Mouse (Mus musculus) MEL (cell line): ENCODE measurements around the gene Ubox5. TPM values are rescaled to one million over a fixed set of nuclear protein-coding genes. Genes with fewer than 3 reads are reported as not detected.
"Not testable (repeated sequence)": the region's sequence is repeated elsewhere in the genome, so short reads cannot be mapped to it uniquely, and the experiment has no call there.

Experiments used
- DNase-seq: peaks from one replicate; pipeline ENCODE4 v3.0.0; 2011; ENCODE audit warnings: low read depth, low spot score
- H3K27ac ChIP-seq: 2 replicates; pipeline ENCODE4 v1.5.1; 2012; ENCODE audit warnings: low read depth, mild to moderate bottlenecking, control low read depth, low read length, moderate library complexity; ENCODE audit not compliant: control insufficient read depth
- H3K27me3 ChIP-seq, 2 experiments: fragments of 150-350 bp in 1 of 2; sonication (generic) in 1 of 2; 2 replicates each; pipeline ENCODE4 v1.6.1; 2012; ENCODE audit warnings: low read length in 2 of 2, mild to moderate bottlenecking in 2 of 2, improper control_type of control experiment in 1 of 2, moderate library complexity in 1 of 2; ENCODE audit not compliant: insufficient read depth in 2 of 2, control insufficient read depth in 1 of 2
- H3K36me3 ChIP-seq, 2 experiments: 2 replicates each; pipeline ENCODE4 v1.6.1; 2012 to 2014; ENCODE audit warnings: low read length in 2 of 2, improper control_type of control experiment in 1 of 2, inconsistent platforms in 1 of 2, mild to moderate bottlenecking in 1 of 2; ENCODE audit not compliant: insufficient read depth in 2 of 2, control insufficient read depth in 1 of 2
- H3K4me1 ChIP-seq, 2 experiments: fragments of 150-350 bp in 1 of 2; sonication (generic) in 1 of 2; 2 replicates each; pipeline ENCODE4 v1.6.1; 2012; ENCODE audit warnings: low read length in 2 of 2, improper control_type of control experiment in 1 of 2, mild to moderate bottlenecking in 1 of 2; ENCODE audit not compliant: insufficient read depth in 2 of 2, control insufficient read depth in 1 of 2
- H3K4me3 ChIP-seq, 2 experiments: fragments of 150-350 bp in 1 of 2; sonication (generic) in 1 of 2; 2 replicates each; pipeline ENCODE4 v1.5.1; 2012; ENCODE audit warnings: low read depth in 2 of 2, low read length in 2 of 2, mild to moderate bottlenecking in 2 of 2, moderate library complexity in 2 of 2, control low read depth in 1 of 2, improper control_type of control experiment in 1 of 2; ENCODE audit not compliant: control insufficient read depth in 1 of 2, insufficient read depth in 1 of 2
- H3K79me2 ChIP-seq: 2 replicates; pipeline ENCODE4 v1.6.1; 2012; ENCODE audit warnings: mild to moderate bottlenecking, low read length, moderate library complexity; ENCODE audit not compliant: control insufficient read depth, poor library complexity, insufficient read depth
- H3K9ac ChIP-seq: 2 replicates; pipeline ENCODE4 v1.6.1; 2012; ENCODE audit warnings: low read depth, mild to moderate bottlenecking, control low read depth, low read length, moderate library complexity; ENCODE audit not compliant: control insufficient read depth, poor library complexity, severe bottlenecking
- H3K9me3 ChIP-seq: fragments of 150-350 bp; sonication (generic); replicated peaks from 2 replicates; pipeline ENCODE4 v1.6.1; 2012; ENCODE audit warnings: mild to moderate bottlenecking, low read length, improper control_type of control experiment, moderate library complexity; ENCODE audit not compliant: insufficient read depth
- BHLHE40 ChIP-seq: IDR thresholded peaks from 2 replicates; pipeline ENCODE4 v1.6.1; 2012; ENCODE audit warnings: low read depth, mild to moderate bottlenecking, inconsistent platforms, low read length, improper control_type of control experiment, borderline replicate concordance
- CHD1 ChIP-seq: IDR thresholded peaks from 2 replicates; pipeline ENCODE4 v1.6.1; 2012; ENCODE audit warnings: low read depth, mild to moderate bottlenecking, inconsistent platforms, low read length, improper control_type of control experiment
- CTCF ChIP-seq, 3 experiments: IDR thresholded peaks in 2 of 3; conservative IDR thresholded peaks in 1 of 3; 2 replicates each; pipeline ENCODE4 v1.5.1; 2011 to 2012; ENCODE audit warnings: low read length in 3 of 3, low read depth in 2 of 3, mild to moderate bottlenecking in 2 of 3, improper control_type of control experiment in 1 of 3, inconsistent platforms in 1 of 3, mixed read lengths in 1 of 3, moderate library complexity in 1 of 3; ENCODE audit not compliant: control insufficient read depth in 1 of 3, insufficient read depth in 1 of 3, poor library complexity in 1 of 3, severe bottlenecking in 1 of 3
- E2F4 ChIP-seq: IDR thresholded peaks from 2 replicates; pipeline ENCODE4 v1.6.1; 2011; ENCODE audit warnings: low read depth, low read length, improper control_type of control experiment, borderline replicate concordance
- GATA1 ChIP-seq: IDR thresholded peaks from 2 replicates; pipeline ENCODE4 v1.6.1; 2011; ENCODE audit warnings: low read depth, low read length, improper control_type of control experiment
- HCFC1 ChIP-seq: IDR thresholded peaks from 2 replicates; pipeline ENCODE4 v1.6.1; 2012; ENCODE audit warnings: low read depth, mild to moderate bottlenecking, inconsistent platforms, low read length, improper control_type of control experiment, moderate library complexity
- JUND ChIP-seq: IDR thresholded peaks from 2 replicates; pipeline ENCODE4 v1.6.1; 2011; ENCODE audit warnings: low read depth, mild to moderate bottlenecking, improper control_type of control experiment, low read length
- MAFK ChIP-seq: IDR thresholded peaks from 2 replicates; pipeline ENCODE4 v1.6.1; 2011; ENCODE audit warnings: low read depth, mild to moderate bottlenecking, low read length, improper control_type of control experiment, borderline replicate concordance
- MAX ChIP-seq: IDR thresholded peaks from 2 replicates; pipeline ENCODE4 v1.6.1; 2011; ENCODE audit warnings: low read length, improper control_type of control experiment
- MAZ ChIP-seq: IDR thresholded peaks from 2 replicates; pipeline ENCODE4 v1.6.1; 2012; ENCODE audit warnings: low read depth, mild to moderate bottlenecking, inconsistent platforms, low read length, improper control_type of control experiment
- MXI1 ChIP-seq: IDR thresholded peaks from 2 replicates; pipeline ENCODE4 v1.6.1; 2011; ENCODE audit warnings: mild to moderate bottlenecking, low read depth, low read length, improper control_type of control experiment
- MYB ChIP-seq: IDR thresholded peaks from 2 replicates; pipeline ENCODE4 v1.6.1; 2011; ENCODE audit warnings: mild to moderate bottlenecking, low read depth, low read length, improper control_type of control experiment
- NELFE ChIP-seq: IDR thresholded peaks from 2 replicates; pipeline ENCODE4 v1.6.1; 2011; ENCODE audit warnings: low read depth, low read length, improper control_type of control experiment
- POLR2A ChIP-seq, 2 experiments: IDR thresholded peaks; 2 replicates each; pipeline ENCODE4 v1.6.1; 2011 to 2012; ENCODE audit warnings: low read length in 2 of 2, mild to moderate bottlenecking in 2 of 2, control low read depth in 1 of 2, improper control_type of control experiment in 1 of 2, low read depth in 1 of 2, moderate library complexity in 1 of 2; ENCODE audit not compliant: control insufficient read depth in 1 of 2, insufficient read depth in 1 of 2, poor library complexity in 1 of 2
- POLR2AphosphoS2 ChIP-seq: IDR thresholded peaks from 2 replicates; pipeline ENCODE4 v1.6.1; 2011; ENCODE audit warnings: low read length, improper control_type of control experiment
- RAD21 ChIP-seq: IDR thresholded peaks from 2 replicates; pipeline ENCODE4 v1.6.1; 2011; ENCODE audit warnings: mild to moderate bottlenecking, low read depth, low read length, improper control_type of control experiment
- TCF12 ChIP-seq: IDR thresholded peaks from 2 replicates; pipeline ENCODE4 v1.6.1; 2014; ENCODE audit warnings: low read depth, mild to moderate bottlenecking, inconsistent platforms, low read length, improper control_type of control experiment, moderate library complexity
- UBTF ChIP-seq: IDR thresholded peaks from 2 replicates; pipeline ENCODE4 v1.6.1; 2012; ENCODE audit warnings: low read depth, mild to moderate bottlenecking, inconsistent platforms, low read length, improper control_type of control experiment, moderate library complexity, borderline replicate concordance; ENCODE audit not compliant: insufficient read depth
- USF1 ChIP-seq: IDR thresholded peaks from 2 replicates; pipeline ENCODE4 v1.6.1; 2014; ENCODE audit warnings: low read depth, mild to moderate bottlenecking, inconsistent platforms, low read length, improper control_type of control experiment, moderate library complexity
- USF2 ChIP-seq, 2 experiments: IDR thresholded peaks; 2 replicates each; pipeline ENCODE4 v1.6.1; 2011 to 2012; ENCODE audit warnings: improper control_type of control experiment in 2 of 2, low read length in 2 of 2, borderline replicate concordance in 1 of 2, inconsistent platforms in 1 of 2, low read depth in 1 of 2, mild to moderate bottlenecking in 1 of 2; ENCODE audit not compliant: insufficient read depth in 1 of 2
- ZC3H11A ChIP-seq: IDR thresholded peaks from 2 replicates; pipeline ENCODE4 v1.6.1; 2012; ENCODE audit warnings: low read depth, mild to moderate bottlenecking, inconsistent platforms, low read length, improper control_type of control experiment
- ZKSCAN1 ChIP-seq: IDR thresholded peaks from 2 replicates; pipeline ENCODE4 v1.6.1; 2012; ENCODE audit warnings: low read depth, mild to moderate bottlenecking, inconsistent platforms, low read length, improper control_type of control experiment, moderate library complexity
- ZNF384 ChIP-seq: IDR thresholded peaks from 2 replicates; pipeline ENCODE4 v1.6.1; 2012; ENCODE audit warnings: low read depth, mild to moderate bottlenecking, inconsistent platforms, low read length, improper control_type of control experiment
- polyA plus RNA-seq, 2 experiments: library from polyadenylated mRNA; stranded (reverse) in 1 of 2; unstranded in 1 of 2; fragments of >175 nt in 1 of 2; fragments of >200 nt in 1 of 2; gene quantifications; 2 replicates each; pipeline versions ENCODE4 v1.2.1 to v1.2.4; 2012; ENCODE audit warnings: low replicate concordance in 2 of 2, low read depth in 1 of 2; ENCODE audit not compliant: insufficient read length in 2 of 2, insufficient read depth in 1 of 2, missing spikeins in 1 of 2
- total RNA-seq: library from RNA; depleted of rRNA; stranded (reverse); fragments of 300-350 nt; gene quantifications from 2 replicates; pipeline ENCODE4 v1.2.3, GENCODE M21; 2012

Ubox5 gene
- total and polyA plus RNA-seq, 3 experiments: 5.4 to 11.2 TPM; not detected in 1

GRCm38 (mm10) chr2:130577632-130578031, 52.2 kb downstream of the Ubox5 start (continued):
- TF ChIP-seq MAX (peak; percentile 95), GATA1 (no peak)

DNA sequence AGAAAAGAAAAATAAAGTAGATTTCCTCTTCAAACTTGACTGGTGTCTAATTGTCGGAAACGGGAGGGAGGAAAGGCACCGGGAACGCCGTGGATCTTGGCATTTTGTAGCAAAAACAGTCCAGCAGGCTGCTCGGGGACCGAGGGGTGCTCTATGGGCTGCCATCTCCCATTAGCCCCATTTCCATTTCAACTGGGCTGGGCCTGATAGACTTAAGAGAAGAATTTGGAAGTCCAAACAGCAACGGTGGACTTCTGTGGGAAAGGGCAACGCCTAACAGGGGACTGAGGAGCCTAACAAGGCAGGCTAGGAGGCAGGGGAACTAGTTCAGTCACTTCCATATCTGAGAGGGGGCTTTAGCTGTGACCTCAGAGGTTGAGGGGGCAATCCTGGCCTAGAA, 52.8 kb downstream of the Ubox5 start:
- Histone ChIP-seq H3K9ac (no peak overlapping the region; the same call in 1 of the 2 replicates), H3K9me3 (no peaks in the 10 kb centered on the region), H3K79me2 (no peaks in the 10 kb centered on the region), H3K27ac (no peak overlapping the region), H3K36me3 (0 out of 4 replicates have a peak, but pooled peaks cover 0 to 2% of the 10 kb centered on the region in 2 experiments), H3K27me3 (no peaks in the 10 kb centered on the region), H3K4me3 (no peak overlapping the region), H3K4me1 (peaks cover 0 to 10% of the 10 kb centered on the region in 2 experiments; a peak in 1 of 4 replicates)
- DNase-seq: no peak
- TF ChIP-seq MAX (no peak), UBTF (no peak), TCF12 (no peak), POLR2AphosphoS2 (no peak), BHLHE40 (no peak), CTCF (IDR thresholded peaks at IDR 0.05 in 2 of 3, conservative IDR thresholded peaks at IDR 0.05 in 1 of 3; ENCODE audit: control insufficient read depth in 1 of 3, insufficient read depth in 1 of 3, low read depth in 2 of 3, low read length in 3 of 3, poor library complexity in 1 of 3, severe bottlenecking in 1 of 3) (no peak), ZNF384 (no peak), JUND (no peak), MXI1 (no peak), USF1 (no peak)

DNA sequence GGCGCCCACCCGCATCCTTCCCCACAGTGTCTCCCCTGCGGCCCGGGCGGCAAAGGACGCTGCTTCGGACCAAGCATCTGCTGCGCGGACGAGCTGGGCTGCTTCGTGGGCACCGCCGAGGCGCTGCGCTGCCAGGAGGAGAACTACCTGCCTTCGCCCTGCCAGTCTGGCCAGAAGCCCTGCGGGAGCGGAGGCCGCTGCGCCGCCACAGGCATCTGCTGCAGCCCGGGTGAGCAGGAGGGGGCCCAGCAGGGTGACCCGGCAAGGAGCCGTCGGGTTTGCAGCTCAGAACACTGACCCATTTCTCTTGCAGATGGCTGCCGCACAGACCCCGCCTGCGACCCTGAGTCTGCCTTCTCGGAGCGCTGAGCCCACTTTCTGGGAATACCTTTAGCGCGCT, 53.3 kb downstream of the Ubox5 start:
- not testable (repeated sequence) for DNase-seq, H3K4me3 ChIP-seq

GRCm38 (mm10) chr2:130575873-130576272, 54.0 kb downstream of the Ubox5 start, which contains the start of gene Oxt:
Oxt (plus strand) TSS chr2:130576173.
- Histone ChIP-seq H3K9me3 (no peaks in the 10 kb centered on the region), H3K79me2 (no peaks in the 10 kb centered on the region), H3K4me3 (no peak within 1 kb of the TSS), H3K27ac (no peak within 1 kb of the TSS), H3K27me3 (no peaks in the 10 kb centered on the region), H3K36me3 (0 out of 4 replicates have a peak, but pooled peaks cover 0 to 2% of the 10 kb centered on the region in 2 experiments), H3K4me1 (peaks cover 0 to 10% of the 10 kb centered on the region in 2 experiments; a peak in 1 of 4 replicates), H3K9ac (no peak within 1 kb of the TSS)
- TF ChIP-seq E2F4: no peak
- TF ChIP-seq MAFK: no peak
- no peak for TF ChIP-seq ZKSCAN1
- TF ChIP-seq NELFE: no peak
- no peak for TF ChIP-seq TCF12
- no peak for TF ChIP-seq USF2 (IDR thresholded peaks at IDR 0.05; ENCODE audit: borderline replicate concordance in 1 of 2, insufficient read depth in 1 of 2, low read depth in 1 of 2, low read length in 2 of 2)
- no peak for TF ChIP-seq MXI1
- no peak for TF ChIP-seq CTCF (IDR thresholded peaks at IDR 0.05 in 2 of 3, conservative IDR thresholded peaks at IDR 0.05 in 1 of 3; ENCODE audit: control insufficient read depth in 1 of 3, insufficient read depth in 1 of 3, low read depth in 2 of 3, low read length in 3 of 3, poor library complexity in 1 of 3, severe bottlenecking in 1 of 3)
- TF ChIP-seq POLR2AphosphoS2: no peak
- TF ChIP-seq MYB: no peak
- TF ChIP-seq ZC3H11A: no peak
- no peak for TF ChIP-seq JUND
- TF ChIP-seq RAD21: no peak
- TF ChIP-seq CHD1: no peak
- TF ChIP-seq MAZ: no peak
- TF ChIP-seq HCFC1: no peak
- TF ChIP-seq POLR2A (IDR thresholded peaks at IDR 0.05; ENCODE audit: control insufficient read depth in 1 of 2, insufficient read depth in 1 of 2, low read depth in 1 of 2, low read length in 2 of 2, poor library complexity in 1 of 2): no peak
- no peak for DNase-seq

More for the DNA sequence above, 53.3 kb downstream of the Ubox5 start:
- H3K79me2 ChIP-seq, H3K27ac ChIP-seq, H3K36me3 ChIP-seq, H3K27me3 ChIP-seq, H3K4me1 ChIP-seq, H3K9me3 ChIP-seq, H3K9ac ChIP-seq: not testable (repeated sequence)
